Mouse (Mus musculus) gonadal fat pad, adult 2 months (tissue): ENCODE results near the gene Eps15. TPM values are rescaled to one million over a fixed set of nuclear protein-coding genes. Genes with fewer than 3 reads are reported as not detected.
"Not testable (repeated sequence)": the region's sequence is repeated elsewhere in the genome, so short reads cannot be mapped to it uniquely, and the experiment has no call there.

Experiments
- DNase-seq: peaks from one replicate; pipeline ENCODE4 v3.0.0-alpha.2; 2012; ENCODE audit warnings: low read depth
- polyA plus RNA-seq: library from polyadenylated mRNA; depleted of rRNA; stranded (reverse); fragments of >200 nt; gene quantifications from 2 replicates; pipeline ENCODE4 v1.2.3, GENCODE M21; 2012

The Eps15 gene
- polyA plus RNA-seq, 1 experiment, result 13.4 TPM

GRCm38 (mm10) chr4:109401176-109401689 lies 121.2 kb downstream of the Eps15 start:
- no peak for DNase-seq

GRCm38 (mm10) chr4:109404908-109405307 lies 124.8 kb downstream of the Eps15 start:
- DNase-seq, result not testable (repeated sequence)

- no peak for DNase-seq
These were observed 125.3 kb downstream of the Eps15 start for GRCm38 (mm10) chr4:109405415-109405814.

GRCm38 (mm10) chr4:109406054-109406485 lies 126.0 kb downstream of the Eps15 start:
- DNase-seq, result no peak

- no peak for DNase-seq
These were observed 126.6 kb downstream of the Eps15 start, which contains the start of gene Ttc39a for GRCm38 (mm10) chr4:109406486-109407175. Gene Ttc39a, plus strand, starts transcription at chr4:109406623.

GRCm38 (mm10) chr4:109407176-109407520 lies 127.1 kb downstream of the Eps15 start:
- DNase-seq, result no peak

- no peak for DNase-seq
These were observed 127.8 kb downstream of the Eps15 start for GRCm38 (mm10) chr4:109407701-109408485.

- DNase-seq, result no peak
These were observed 130.8 kb downstream of the Eps15 start for GRCm38 (mm10) chr4:109410681-109411376.

GRCm38 (mm10) chr4:109411377-109411967 lies 131.4 kb downstream of the Eps15 start:
- DNase-seq, result no peak

- no peak for DNase-seq
These were observed 132.2 kb downstream of the Eps15 start for GRCm38 (mm10) chr4:109412233-109412632.

GRCm38 (mm10) chr4:109417998-109418397 lies 137.9 kb downstream of the Eps15 start:
- DNase-seq, result no peak

- no peak for DNase-seq
These were observed 138.9 kb downstream of the Eps15 start for GRCm38 (mm10) chr4:109419017-109419416.

GRCm38 (mm10) chr4:109419563-109419962 lies 139.5 kb downstream of the Eps15 start:
- DNase-seq, result no peak

- DNase-seq, result no peak
These were observed 140.2 kb downstream of the Eps15 start for GRCm38 (mm10) chr4:109420138-109420795.

- no peak for DNase-seq
These were observed 141.5 kb downstream of the Eps15 start for GRCm38 (mm10) chr4:109421608-109422007.

GRCm38 (mm10) chr4:109422436-109422835 lies 142.4 kb downstream of the Eps15 start:
- DNase-seq, result no peak

GRCm38 (mm10) chr4:109423438-109423837 lies 143.4 kb downstream of the Eps15 start:
- no peak for DNase-seq

- DNase-seq, result no peak
These were observed 147.0 kb downstream of the Eps15 start for GRCm38 (mm10) chr4:109427058-109427457.

GRCm38 (mm10) chr4:109430250-109430649 lies 150.2 kb downstream of the Eps15 start:
- DNase-seq, result no peak

- DNase-seq, result no peak
These were observed 150.8 kb downstream of the Eps15 start for GRCm38 (mm10) chr4:109430854-109431253.

GRCm38 (mm10) chr4:109432668-109433375 lies 152.8 kb downstream of the Eps15 start:
- no peak for DNase-seq
